Mouse (Mus musculus) heart, postnatal 0 days (tissue): ENCODE data around the gene Fsd1.

ENCODE experiments used
- CTCF ChIP-seq: IDR thresholded peaks from 2 replicates; pipeline ENCODE4 v1.5.1; 2016; ENCODE audit warnings: antibody characterized with exemption, control low read depth, low read depth
- EP300 ChIP-seq: IDR thresholded peaks from 2 replicates; pipeline ENCODE4 v1.6.1; 2016; ENCODE audit warnings: antibody characterized with exemption, low read depth

- TF ChIP-seq CTCF = no peak
- no peak for TF ChIP-seq EP300
These were observed 36.1 kb downstream of the Fsd1 start for GRCm38 (mm10) chr17:56022131-56022988.
